Mouse (Mus musculus): Measurements from ENCODE around the gene Krt79.

Krt79 gene

GRCm38 (mm10) chr15:101938600-101939308 is 1.4 kb downstream of the Krt79 start:
- peak; percentile 79 for DNase-seq (ENCODE audit: extremely low read depth, low read depth, low spot score)

DNA sequence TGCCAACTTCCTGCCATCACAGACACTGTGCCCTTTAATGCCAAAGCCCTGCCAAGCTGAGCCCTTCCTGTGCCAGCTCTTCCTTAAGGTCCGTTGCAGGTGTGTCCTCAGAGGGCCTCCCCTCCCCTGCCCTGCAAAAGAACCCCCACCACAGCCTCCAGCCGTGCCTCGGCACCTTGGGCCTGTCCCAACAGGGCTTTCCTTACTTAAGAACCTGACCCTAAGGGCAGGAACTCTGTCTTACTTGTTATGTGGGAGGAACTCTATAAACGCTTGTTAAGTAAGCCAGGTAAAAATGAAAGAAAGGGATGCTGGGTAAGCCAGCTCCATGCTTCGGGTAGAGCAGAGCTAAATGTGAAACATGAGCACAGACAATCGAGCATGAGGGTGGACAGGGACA is 7.1 kb downstream of the Krt79 start:
- DNase-seq (ENCODE audit: extremely low read depth, low read depth, low spot score), result peak; percentile 99

DNA sequence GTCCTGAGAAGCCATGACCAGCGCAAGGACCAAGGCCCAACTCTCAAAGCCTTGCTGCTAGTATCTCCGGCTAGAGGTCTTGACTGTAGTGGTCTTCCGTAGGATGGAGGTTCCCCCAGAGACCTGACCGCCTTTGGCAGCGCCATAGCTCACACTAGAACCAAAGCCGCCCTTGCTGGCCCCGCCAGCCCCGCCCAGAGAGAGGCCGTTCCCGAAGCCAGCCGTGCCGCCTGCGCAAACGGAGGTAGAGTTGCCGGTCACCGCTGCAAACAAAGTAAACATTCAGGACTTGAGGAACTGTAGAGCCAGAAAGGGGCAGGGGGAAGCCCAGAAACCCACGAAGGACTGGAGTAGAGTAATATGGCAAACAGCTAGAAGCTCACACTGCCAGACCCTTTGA is 10.5 kb downstream of the Krt79 start:
- DNase-seq (ENCODE audit: extremely low read depth, low read depth, low spot score), result no peak

GRCm38 (mm10) chr15:101929087-101929486 is 11.0 kb downstream of the Krt79 start:
- DNase-seq (ENCODE audit: extremely low read depth, low read depth, low spot score), result no peak

DNA sequence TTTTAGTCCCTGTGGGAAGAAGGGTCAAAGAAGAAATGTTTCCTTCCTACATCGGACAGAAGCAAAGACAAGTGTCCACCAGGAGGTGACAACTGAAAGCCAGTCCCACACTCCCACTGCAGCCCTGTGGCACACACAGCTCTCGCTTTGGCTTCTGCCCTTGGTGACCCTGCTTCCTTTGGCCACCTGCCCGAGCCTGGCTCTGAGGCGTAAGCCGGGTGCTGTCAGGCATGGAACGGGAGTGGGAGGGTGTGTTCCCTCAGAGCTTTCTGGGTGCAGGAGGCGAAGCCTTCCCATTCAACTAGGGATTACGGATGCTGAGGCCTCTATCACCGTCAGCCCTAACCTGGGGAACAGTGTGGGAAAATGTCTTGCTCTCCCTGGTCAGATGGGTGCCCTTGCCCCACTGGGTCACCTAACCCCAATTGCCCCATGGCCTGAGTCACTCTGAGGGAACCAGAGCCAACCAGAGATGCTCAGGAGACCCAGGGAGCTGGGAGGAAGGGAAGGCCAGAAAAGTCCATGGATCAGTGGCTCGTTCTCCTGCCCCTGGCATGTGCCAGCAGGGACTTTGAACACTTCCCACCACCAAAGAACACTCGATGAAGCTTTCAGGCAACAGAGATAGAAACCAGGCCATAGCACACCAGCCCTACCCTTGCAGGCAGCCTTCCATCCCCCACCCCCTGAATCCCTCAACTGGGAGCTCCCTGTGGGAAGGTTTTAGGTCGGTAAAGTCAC is 12.6 kb downstream of the Krt79 start:
- DNase-seq (ENCODE audit: extremely low read depth, low read depth, low spot score), result no peak

GRCm38 (mm10) chr15:101925041-101925440 is 15.1 kb downstream of the Krt79 start:
- DNase-seq (ENCODE audit: extremely low read depth, low read depth, low spot score), result no peak

- DNase-seq (ENCODE audit: extremely low read depth, low read depth, low spot score), result no peak
These were observed 15.5 kb downstream of the Krt79 start, which contains the start of gene Krt4 for GRCm38 (mm10) chr15:101924635-101925034. Gene Krt4 (minus strand): TSS chr15:101924735.

GRCm38 (mm10) chr15:101922296-101922695 is 17.8 kb downstream of the Krt79 start:
- no peak for DNase-seq (ENCODE audit: extremely low read depth, low read depth, low spot score)

- DNase-seq (ENCODE audit: extremely low read depth, low read depth, low spot score), result no peak
These were observed 24.1 kb downstream of the Krt79 start for GRCm38 (mm10) chr15:101916072-101916471.

GRCm38 (mm10) chr15:101904849-101905248 is 35.3 kb downstream of the Krt79 start:
- no peak for DNase-seq (ENCODE audit: extremely low read depth, low read depth, low spot score)

- no peak for DNase-seq (ENCODE audit: extremely low read depth, low read depth, low spot score)
These were observed 37.7 kb downstream of the Krt79 start for GRCm38 (mm10) chr15:101902171-101903149.

GRCm38 (mm10) chr15:101895216-101895615 is 44.9 kb downstream of the Krt79 start:
- DNase-seq (ENCODE audit: extremely low read depth, low read depth, low spot score), result no peak

- no peak for DNase-seq (ENCODE audit: extremely low read depth, low read depth, low spot score)
These were observed 47.3 kb downstream of the Krt79 start, which contains the start of gene Krt76 for GRCm38 (mm10) chr15:101892820-101893219. Gene Krt76 (minus strand): TSS chr15:101892920.

DNA sequence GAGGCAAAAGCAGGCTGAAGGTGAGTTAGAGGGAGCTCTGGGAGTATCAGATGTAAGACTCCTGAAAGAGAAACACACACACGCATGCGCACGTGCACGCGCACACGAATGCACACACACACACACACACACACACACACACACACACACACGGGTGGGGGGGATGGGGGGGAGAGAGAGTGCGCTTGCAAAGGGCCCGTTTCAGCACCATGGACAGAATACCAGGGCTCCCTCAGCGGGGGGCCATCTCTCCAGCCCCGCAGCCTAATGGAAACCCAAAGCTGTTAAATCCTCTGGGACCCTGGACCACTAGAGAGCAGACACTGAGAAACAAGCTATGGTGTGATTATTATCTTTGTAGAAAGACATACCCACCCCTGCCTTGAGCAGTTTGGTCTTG is 60.3 kb downstream of the Krt79 start:
- no peak for DNase-seq (ENCODE audit: extremely low read depth, low read depth, low spot score)
